Mouse (Mus musculus) splenic B cell, adult 2 months (primary cell): ENCODE results near the gene H2-T3.
A peak's percentile ranks its signal among the peaks of the same experiment; 100 is the strongest.
"Not testable (repeated sequence)": the region's sequence is repeated elsewhere in the genome, so short reads cannot be mapped to it uniquely, and the experiment has no call there.

Source experiments
- DNase-seq: peaks from one replicate; pipeline ENCODE4 v3.0.0-alpha.2; 2011; ENCODE audit warnings: low read depth, low spot score
- H3K27me3 ChIP-seq: 2 replicates; pipeline ENCODE4 v1.6.1; 2012; ENCODE audit warnings: mild to moderate bottlenecking, low read length, moderate library complexity, mixed read lengths; ENCODE audit not compliant: control insufficient read depth, poor library complexity, insufficient read depth, severe bottlenecking
- H3K36me3 ChIP-seq: 2 replicates; pipeline ENCODE4 v1.6.1; 2012; ENCODE audit warnings: mild to moderate bottlenecking, low read length, moderate library complexity, mixed read lengths; ENCODE audit not compliant: control insufficient read depth, poor library complexity, insufficient read depth, severe bottlenecking

The H2-T3 gene

DNA sequence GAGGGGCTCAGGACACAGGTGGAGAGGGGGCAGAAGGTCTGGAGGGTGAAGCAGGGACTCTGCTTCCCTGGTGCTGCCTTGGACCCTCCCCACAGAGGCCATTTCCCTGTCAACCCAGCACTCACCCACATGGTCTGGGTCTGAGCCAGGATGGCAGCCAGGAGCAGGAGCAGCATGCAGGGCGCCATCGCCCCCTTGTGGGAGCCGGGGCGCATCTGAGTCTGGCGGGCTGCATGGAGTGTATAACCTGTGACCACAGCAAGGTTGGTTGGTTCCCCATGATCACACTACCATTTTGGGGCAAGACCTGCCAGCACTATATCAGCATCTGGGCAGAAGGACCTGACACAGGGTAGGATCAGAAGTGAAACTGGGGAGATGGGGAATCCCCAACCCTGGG, 8.2 kb upstream of the H2-T3 start:
- peak; percentile 66 for DNase-seq
- Histone ChIP-seq H3K27me3 (no peaks in the 10 kb centered on the region), H3K36me3 (no peaks in the 10 kb centered on the region)

DNA sequence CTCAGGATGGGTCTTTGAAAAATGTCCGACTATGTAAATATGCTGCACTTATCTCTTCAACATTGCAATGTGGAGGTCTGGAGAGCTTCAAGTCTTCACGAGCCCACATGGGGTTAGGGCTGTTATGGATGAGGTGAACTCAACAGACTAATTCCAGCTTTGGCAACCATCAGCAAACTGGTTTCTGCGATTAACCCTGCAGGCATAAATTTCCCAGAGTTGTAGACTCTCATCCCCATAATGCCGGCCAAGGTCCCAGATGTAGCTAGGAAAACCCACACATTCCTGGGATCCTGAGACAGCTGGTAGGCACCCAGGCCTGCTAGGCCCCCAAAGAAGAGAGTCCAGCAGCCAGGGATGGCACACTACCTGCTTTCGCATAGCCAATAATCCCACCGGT, 4.4 kb upstream of the H2-T3 start:
- DNase-seq = no peak
- no peaks in the 10 kb centered on the region for H3K27me3 ChIP-seq
- no peaks in the 10 kb centered on the region for H3K36me3 ChIP-seq

DNA sequence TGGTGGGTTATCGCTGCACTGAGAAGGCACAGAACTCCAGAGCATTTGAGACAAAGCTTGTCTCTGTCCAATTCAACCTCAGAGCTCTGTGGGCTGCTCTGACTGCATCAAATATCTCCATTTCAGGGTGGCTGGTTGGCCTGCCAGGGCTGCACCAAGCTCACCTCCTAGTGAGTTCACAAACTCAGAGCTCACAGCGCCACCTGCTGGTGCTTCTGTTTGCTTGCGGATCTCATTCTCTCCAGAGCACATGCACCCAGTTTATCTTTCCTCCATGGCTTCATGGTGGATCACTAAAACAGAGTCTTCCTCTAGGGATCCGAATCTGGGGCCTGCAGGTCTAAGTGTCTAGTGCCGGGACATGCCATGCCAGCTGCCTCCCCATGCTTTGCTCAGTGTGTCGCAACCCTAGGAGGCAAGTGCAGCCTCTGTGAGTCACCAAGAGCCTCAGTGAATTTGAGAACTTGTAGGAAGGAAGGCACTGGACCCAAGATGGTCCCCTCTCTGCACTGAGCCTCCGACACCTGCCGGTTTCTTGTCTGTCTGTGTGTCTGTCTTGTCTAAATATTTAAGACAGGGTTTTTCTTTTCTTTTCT, 3.6 kb upstream of the H2-T3 start:
- no peaks in the 10 kb centered on the region for H3K36me3 ChIP-seq
- peak; percentile 91 for DNase-seq
- no peaks in the 10 kb centered on the region for H3K27me3 ChIP-seq

DNA sequence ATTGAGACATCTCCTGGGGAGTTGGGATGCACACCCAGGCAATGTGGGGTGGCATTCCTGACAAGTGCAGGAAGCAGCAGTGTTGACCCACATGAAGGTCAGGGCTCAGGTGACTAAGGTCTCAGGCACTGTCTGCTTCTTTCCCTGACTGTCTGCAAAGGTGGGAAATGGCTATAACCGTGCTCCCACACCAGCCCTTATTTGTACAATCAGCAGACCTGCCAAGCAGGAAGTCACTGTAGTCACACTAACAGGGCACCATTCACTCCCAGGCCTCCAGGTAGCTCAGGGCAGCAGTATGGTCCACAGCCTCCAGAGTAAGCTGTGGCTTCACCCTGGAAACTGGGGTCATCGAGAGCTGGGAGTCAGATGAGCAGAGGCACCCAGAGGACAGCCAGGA, 2.3 kb upstream of the H2-T3 start:
- no peak for DNase-seq
- H3K36me3 ChIP-seq = no peaks in the 10 kb centered on the region
- H3K27me3 ChIP-seq = no peaks in the 10 kb centered on the region

DNA sequence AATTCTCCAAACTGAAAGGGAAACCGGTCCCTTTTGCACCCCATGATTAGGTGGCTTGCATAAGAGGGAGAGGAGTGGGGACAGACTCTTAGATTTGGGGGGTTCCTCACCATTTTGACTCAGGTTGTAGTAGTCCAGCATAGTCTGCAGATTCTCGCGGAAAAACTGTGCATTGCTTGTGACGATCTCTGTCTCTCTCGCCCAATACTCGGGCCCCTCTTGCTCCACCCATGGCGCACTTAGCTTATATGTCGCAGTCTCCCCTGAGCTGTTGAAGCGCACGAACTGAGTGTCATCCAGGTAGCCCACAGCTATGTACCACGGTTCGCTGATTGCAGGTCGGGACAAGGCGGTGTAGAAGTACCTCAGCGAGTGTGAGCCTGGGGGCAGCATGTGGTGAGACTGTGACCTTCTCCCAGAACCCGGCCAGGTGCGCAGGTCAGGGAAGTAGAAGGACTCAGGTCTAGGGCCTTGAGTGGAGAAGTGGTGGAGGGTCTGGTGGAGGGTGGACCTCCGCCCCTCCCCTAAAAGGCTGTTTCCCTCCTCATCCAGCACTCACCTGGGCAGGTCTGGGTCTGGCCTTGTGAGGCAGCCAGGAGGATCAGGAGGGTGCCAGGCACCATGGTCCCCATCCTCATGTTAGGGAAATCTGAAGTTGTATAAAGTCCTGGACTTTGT, 457 bp downstream of the H2-T3 start:
- no peaks in the 10 kb centered on the region for H3K36me3 ChIP-seq
- H3K27me3 ChIP-seq = no peaks in the 10 kb centered on the region
- DNase-seq = no peak

DNA sequence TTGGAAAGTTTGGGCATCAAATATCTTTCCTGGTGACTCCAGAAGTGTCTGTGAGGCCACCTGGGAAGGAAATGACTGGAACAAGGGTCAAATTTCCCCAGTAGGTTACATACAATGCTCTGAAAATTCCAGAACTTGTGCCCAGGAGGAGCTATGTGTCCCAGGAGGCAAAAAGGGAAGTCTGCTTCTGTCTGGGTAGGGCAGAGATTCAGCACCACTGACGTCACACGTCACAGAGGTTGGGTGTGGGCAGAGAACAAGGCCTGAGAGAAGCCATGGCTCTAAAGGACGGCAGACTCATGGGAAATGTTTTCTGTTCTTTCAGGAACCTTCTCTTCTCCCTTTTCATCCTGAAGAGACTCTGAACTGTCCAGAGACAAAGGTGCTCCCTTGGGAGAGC, 2.5 kb downstream of the H2-T3 start:
- no peaks in the 10 kb centered on the region for H3K36me3 ChIP-seq
- no peaks in the 10 kb centered on the region for H3K27me3 ChIP-seq
- peak; percentile 29 for DNase-seq

DNA sequence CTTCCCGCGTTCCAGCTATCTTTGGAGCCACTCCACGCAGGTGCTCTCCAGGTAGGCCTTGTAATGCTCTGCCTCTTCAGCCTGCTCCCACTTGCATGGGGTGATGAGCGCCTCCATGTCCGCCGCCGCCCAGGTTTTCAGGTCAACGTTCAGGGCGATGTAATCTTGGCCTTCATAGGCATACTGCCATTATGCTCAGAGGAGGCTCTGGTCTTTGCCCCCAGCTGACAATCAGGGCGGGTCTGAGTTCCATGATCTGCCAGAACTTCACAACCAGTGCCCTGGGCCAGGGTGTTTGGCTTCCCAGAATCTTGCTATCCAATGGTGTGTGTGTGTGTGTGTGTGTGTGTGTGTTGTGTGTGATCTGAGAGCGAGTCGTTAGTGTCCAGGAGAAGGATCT, 7.9 kb downstream of the H2-T3 start:
- no peaks in the 10 kb centered on the region for H3K36me3 ChIP-seq
- no peaks in the 10 kb centered on the region for H3K27me3 ChIP-seq
- no peak for DNase-seq

DNA sequence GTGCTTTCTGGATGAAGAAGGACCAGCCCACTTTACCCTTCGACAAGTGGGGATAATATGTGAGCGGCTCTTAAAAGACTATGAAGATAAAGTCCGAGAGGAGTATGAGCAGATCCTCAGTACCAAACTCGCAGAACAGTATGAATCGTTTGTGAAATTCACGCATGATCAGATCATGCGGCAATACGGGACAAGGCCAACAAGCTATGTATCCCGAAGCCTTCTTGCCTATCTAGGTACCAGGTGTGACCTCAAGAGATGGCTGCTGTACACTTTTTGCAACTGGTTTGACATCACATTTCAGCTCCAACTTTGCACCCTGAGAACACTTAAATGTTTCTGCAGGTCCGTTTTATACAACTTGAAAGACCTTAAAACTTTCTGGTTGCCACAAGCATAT, 10.6 kb downstream of the H2-T3 start:
- not testable (repeated sequence) for H3K27me3 ChIP-seq, H3K36me3 ChIP-seq, DNase-seq

DNA sequence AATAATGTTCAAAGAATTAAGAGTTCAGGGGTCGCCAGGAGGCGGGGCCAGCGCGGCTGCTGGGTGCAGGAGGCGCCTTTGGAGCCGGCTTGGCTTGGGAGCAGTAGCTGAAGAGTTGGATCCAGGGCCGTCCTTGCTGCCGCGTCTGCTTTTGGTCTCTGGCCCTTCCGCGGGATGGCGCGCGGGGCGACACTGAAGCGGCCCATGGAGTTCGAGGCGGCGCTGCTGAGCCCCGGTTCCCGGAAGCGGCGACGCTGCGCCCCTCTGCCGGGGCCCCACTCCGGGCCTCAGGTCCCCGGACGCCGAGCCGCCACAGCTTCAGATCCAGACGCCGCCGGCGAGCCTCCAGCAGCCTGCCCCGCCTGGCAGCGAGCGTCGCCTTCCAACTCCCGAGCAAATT, 11.1 kb downstream of the H2-T3 start:
- H3K27me3 ChIP-seq, H3K36me3 ChIP-seq: not testable (repeated sequence)
- peak; percentile 43 for DNase-seq

DNA sequence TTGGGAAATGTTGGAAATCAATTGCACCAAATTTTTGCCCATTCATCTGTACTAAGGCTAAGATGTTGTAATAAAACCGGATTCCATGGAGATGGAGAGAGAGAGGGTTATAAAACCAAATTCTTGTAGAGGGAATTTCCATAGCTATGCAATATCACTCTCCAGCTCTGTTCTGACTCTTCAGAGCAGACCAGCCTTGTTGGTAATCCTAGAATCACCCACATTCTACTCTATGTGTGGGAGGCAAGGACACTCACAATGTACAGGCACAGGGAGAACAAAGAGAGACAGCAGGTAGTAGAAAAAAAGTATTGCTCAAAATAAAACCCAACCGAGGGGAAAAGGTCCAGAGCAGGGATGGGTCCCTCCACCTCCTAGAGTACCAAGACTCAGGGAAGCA, 14.0 kb downstream of the H2-T3 start:
- DNase-seq, H3K36me3 ChIP-seq, H3K27me3 ChIP-seq: not testable (repeated sequence)

DNA sequence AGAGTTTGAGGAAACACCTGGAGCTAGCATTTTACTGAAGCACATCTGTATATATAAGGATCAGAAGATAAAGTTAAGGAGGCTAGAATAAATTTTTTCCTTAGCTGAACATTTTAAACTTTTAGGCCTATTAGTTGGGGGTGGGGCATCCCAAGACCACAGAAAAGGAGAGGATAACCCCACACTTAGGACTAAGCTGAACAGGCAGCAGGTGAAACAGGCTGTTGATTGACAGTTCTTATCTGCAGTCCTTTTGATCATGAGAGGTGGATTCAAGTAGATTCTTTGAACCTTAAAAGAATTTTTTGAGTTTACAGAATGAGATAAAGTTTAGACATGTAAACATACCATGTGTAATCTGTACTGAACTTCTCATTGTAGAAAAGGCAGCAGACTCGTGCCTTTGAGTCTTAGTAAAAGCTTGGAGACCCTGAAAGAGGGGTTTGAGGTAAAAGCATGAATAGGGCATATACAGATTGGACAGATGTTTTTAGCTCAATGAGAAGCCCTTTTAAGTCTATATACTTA, 19.7 kb downstream of the H2-T3 start:
- peaks cover 3% of the 10 kb centered on the region; the same call in 1 of the 2 replicates for H3K27me3 ChIP-seq
- DNase-seq = no peak
- H3K36me3 ChIP-seq = no peaks in the 10 kb centered on the region

DNA sequence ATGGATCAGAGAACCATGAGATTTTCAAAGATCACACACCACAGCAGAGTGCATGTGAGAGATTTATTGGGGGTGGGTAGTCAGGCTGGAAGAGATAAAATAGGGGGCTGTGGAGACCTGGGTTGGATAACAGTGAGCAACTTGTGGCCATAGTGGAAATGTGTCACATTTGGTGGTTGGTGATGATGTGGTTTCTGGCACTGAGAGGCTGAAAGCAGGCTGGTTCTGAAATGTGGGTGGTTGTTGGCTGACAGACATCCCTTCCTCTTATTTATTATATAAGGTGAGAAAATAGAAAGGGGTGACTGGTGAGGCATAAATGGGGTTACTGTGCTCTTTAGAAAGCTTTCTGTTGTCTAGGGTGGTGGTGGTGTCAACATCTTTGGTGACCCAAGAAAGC, 20.3 kb downstream of the H2-T3 start:
- peaks cover 3% of the 10 kb centered on the region; the same call in 1 of the 2 replicates for H3K27me3 ChIP-seq
- DNase-seq = no peak
- H3K36me3 ChIP-seq = no peaks in the 10 kb centered on the region

DNA sequence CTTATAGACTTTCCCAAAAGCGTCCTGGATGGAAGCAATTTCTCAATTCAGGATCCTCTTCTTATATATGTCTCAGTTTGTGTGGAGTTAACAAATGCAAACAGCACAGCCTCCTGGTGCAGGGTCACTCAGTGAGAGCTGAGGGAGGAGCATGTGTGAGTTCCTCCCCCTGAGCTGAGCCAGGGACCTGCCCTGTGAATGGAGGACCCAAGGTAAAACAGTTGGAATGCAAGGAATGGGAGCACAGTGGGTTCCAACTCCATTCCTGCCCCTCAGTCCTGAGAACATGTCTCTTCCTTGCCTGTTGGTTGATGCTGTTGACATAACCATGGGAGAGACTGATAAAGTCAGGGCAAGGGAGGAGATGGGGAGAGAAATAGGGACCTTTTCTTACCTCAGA, 21.0 kb downstream of the H2-T3 start:
- not testable (repeated sequence) for H3K36me3 ChIP-seq, H3K27me3 ChIP-seq, DNase-seq

DNA sequence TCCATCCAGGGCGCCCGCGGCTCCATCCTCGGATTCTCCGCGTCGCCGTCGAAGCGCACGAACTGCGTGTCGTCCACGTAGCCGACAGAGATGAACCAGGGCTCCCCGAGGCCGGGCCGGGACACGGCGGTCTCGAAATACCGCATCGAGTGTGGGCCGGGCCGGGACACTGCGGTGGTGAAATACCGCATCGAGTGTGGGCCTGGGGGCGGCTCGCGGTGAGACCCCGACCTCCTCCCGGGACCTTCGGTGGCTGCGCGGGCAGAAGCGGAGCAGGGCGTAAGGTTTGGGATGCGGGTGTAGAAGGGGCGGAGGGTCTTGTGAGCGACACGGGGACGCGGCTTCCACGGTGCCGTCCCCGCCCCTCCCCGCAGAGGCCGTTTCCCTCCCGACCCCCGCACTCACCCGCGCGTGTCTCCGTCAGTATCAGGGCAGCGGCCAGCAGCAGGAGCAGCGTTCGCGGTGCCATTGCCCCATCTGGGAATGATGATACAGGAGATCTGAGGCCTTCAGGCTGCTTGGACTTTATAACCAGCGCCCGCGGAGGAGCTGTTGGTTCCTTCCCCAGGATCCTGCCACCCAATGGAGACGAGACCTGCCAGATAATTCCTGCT, 21.9 kb downstream of the H2-T3 start, which contains the start of gene Gm8909:
Gene Gm8909, minus strand, starts transcription at position 499 of the 614 bp plus-strand sequence.
- DNase-seq = no peak
- Histone ChIP-seq H3K27me3 (peaks cover 3% of the 10 kb centered on the region; the same call in 1 of the 2 replicates), H3K36me3 (no peaks in the 10 kb centered on the region)

DNA sequence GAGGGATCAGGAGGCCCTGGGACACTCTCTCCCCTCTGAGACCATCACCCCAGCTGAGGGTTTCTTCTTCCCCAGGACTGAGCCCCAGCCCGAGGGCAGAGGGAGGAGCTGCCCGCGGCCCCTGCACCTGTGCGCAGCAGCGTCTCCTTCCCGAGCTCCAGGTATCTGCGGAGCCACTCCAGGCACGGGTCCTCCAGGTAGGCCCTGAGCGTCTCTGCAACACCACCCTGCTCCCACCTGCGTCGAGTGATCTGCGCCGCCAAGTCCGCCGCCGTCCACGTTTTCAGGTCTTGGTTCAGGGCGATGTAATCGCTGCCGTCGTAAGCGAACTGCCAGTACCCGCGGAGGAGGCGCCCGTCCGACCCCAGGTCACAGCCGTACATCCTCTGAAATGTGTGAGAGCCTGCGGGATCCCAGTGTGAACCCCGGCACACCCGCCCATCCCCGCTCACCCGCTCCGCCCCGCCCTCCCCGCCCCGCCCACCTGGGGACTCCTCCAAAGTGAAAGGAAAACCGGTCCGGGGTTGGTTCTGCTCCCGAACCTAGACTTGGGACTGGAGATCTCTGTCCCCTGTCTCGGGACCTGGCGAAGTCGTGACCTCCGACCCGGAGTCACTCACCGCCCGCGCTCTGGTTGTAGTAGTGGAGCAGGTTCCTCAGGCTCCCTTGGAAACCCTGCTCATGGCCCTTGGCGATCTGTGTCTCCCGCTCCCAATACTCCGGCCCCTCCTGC, 22.6 kb downstream of the H2-T3 start:
- DNase-seq = peak; percentile 50
- Histone ChIP-seq H3K36me3 (no peaks in the 10 kb centered on the region), H3K27me3 (peaks cover 3% of the 10 kb centered on the region; the same call in 1 of the 2 replicates)
